ENCODE assay signal across 15 mouse cellular contexts in the genomic region with DNA sequence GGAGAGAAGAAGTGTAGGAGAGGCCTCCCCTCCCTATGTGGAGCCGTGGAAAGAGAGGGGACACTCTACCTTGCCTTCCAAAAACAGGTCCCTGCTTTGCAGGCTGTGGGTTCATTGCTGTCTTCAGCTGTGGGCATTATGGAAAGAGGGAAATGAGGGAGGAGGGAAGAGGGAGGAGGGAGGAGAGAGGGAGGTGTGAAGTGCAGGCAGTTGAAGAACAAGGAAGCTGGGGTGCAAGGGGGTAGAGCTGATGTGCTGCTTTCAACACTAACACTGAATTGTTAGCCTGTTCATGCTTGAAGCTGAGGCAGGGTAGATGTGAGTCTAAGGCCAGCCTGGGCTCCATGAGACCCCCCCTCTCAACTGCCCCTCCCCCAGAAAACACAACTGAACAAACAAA. TPM values are rescaled to one million over a fixed set of nuclear protein-coding genes. Genes with fewer than 3 reads are reported as not detected.
DNase-seq lines count a peak whose midpoint lies in the region; ATAC-seq and TF ChIP-seq lines count a peak whose summit lies in the region.
"Had no signal": no experiment of that assay in that cellular context is flagged by ENCODE, and none has a peak within 500 bp of the region (broad histone marks: within the 10 kb centered on the region; RNA-seq: fewer than 3 reads in every experiment).

No protein-coding gene starts in this region.

- H3K27me3 ChIP-seq in forebrain, embryonic 12.5 days = no peaks in the 10 kb centered on the region
- H3K27me3 ChIP-seq in hindbrain, embryonic 14.5 days (ENCODE audit: control insufficient read depth, insufficient read depth, low read length) = no peaks in the 10 kb centered on the region
- no peaks in the 10 kb centered on the region for H3K27me3 ChIP-seq in midbrain, embryonic 16.5 days (ENCODE audit: control insufficient read depth, insufficient read depth, low read depth, low read length)
- H3K27me3 ChIP-seq: intestine, embryonic 15.5 days had no signal

- H3K9me3 ChIP-seq in forebrain, embryonic 12.5 days = no peaks in the 10 kb centered on the region
- no peaks in the 10 kb centered on the region for H3K9me3 ChIP-seq in hindbrain, embryonic 14.5 days (ENCODE audit: control insufficient read depth, low read length)
- no peaks in the 10 kb centered on the region for H3K9me3 ChIP-seq in midbrain, embryonic 16.5 days (replicated peaks; ENCODE audit: control insufficient read depth, low read length, poor library complexity, severe bottlenecking)
- H3K9me3 ChIP-seq: intestine, embryonic 15.5 days had no signal

- 0 out of 2 replicates have a peak overlapping the region, but pooled peaks have one; percentile 21 for H3K9ac ChIP-seq in forebrain, embryonic 12.5 days
- no peak overlapping the region for H3K9ac ChIP-seq in hindbrain, embryonic 14.5 days
- no peak overlapping the region; the same call in 1 of the 2 replicates for H3K9ac ChIP-seq in midbrain, embryonic 16.5 days (ENCODE audit: low read depth, low read length)
- H3K9ac ChIP-seq: intestine, embryonic 15.5 days had no signal

- no peak for TF ChIP-seq POLR2A in brain, embryonic 14.5 days (IDR thresholded peaks at IDR 0.05; ENCODE audit: borderline replicate concordance, extremely low read depth, insufficient read depth, insufficient read length, poor library complexity, severe bottlenecking)

- peak overlapping the region; percentile 95 for H3K27ac ChIP-seq in forebrain, embryonic 12.5 days
- peak overlapping the region; percentile 97 for H3K27ac ChIP-seq in hindbrain, embryonic 14.5 days
- peak overlapping the region; percentile 95 for H3K27ac ChIP-seq in midbrain, embryonic 16.5 days (ENCODE audit: low read length)
- H3K27ac ChIP-seq: intestine, embryonic 15.5 days had no signal

- TF ChIP-seq CTCF in brain, embryonic 14.5 days (IDR thresholded peaks at IDR 0.05; ENCODE audit: borderline replicate concordance, extremely low read depth, insufficient read depth, insufficient read length) = no peak

- no peak overlapping the region for H3K4me2 ChIP-seq in forebrain, embryonic 12.5 days
- H3K4me2 ChIP-seq in hindbrain, embryonic 14.5 days (replicated peaks) = peak overlapping the region; percentile 38; the same call in 1 of the 2 replicates
- H3K4me2 ChIP-seq in midbrain, embryonic 16.5 days (ENCODE audit: low read length) = peak overlapping the region; percentile 55
- H3K4me2 ChIP-seq: intestine, embryonic 15.5 days had no signal

- no peaks in the 10 kb centered on the region for H3K36me3 ChIP-seq in forebrain, embryonic 12.5 days (replicated peaks)
- H3K36me3 ChIP-seq in hindbrain, embryonic 14.5 days (replicated peaks; ENCODE audit: control insufficient read depth, insufficient read depth) = no peaks in the 10 kb centered on the region
- H3K36me3 ChIP-seq in midbrain, embryonic 16.5 days (ENCODE audit: control insufficient read depth, insufficient read depth, low read length) = no peaks in the 10 kb centered on the region
- H3K36me3 ChIP-seq: intestine, embryonic 15.5 days had no signal

- WGBS in forebrain, embryonic 12.5 days = 72% methylated on average over 1 of the region's 1 CpGs
- WGBS in hindbrain, embryonic 14.5 days = 71% methylated on average over 1 of the region's 1 CpGs
- WGBS in midbrain, embryonic 16.5 days = 73% methylated on average over 1 of the region's 1 CpGs

- no peak for ATAC-seq in forebrain, embryonic 12.5 days (ENCODE audit: low FRiP score)
- ATAC-seq in hindbrain, embryonic 14.5 days (ENCODE audit: low FRiP score) = no peak
- ATAC-seq in midbrain, embryonic 16.5 days = no peak
- ATAC-seq: intestine, embryonic 15.5 days had no signal

- no peak overlapping the region for H3K4me3 ChIP-seq in forebrain, embryonic 12.5 days (replicated peaks)
- no peak overlapping the region for H3K4me3 ChIP-seq in hindbrain, embryonic 14.5 days (replicated peaks; ENCODE audit: low read length)
- H3K4me3 ChIP-seq in midbrain, embryonic 16.5 days (ENCODE audit: low read depth, low read length) = no peak overlapping the region
- H3K4me3 ChIP-seq: intestine, embryonic 15.5 days; left cerebral cortex, adult 2 months had no signal

- peaks cover 34% of the 10 kb centered on the region for H3K4me1 ChIP-seq in forebrain, embryonic 12.5 days
- peaks cover 30% of the 10 kb centered on the region for H3K4me1 ChIP-seq in hindbrain, embryonic 14.5 days (replicated peaks; ENCODE audit: control insufficient read depth, insufficient read depth, low read length)
- H3K4me1 ChIP-seq in midbrain, embryonic 16.5 days (ENCODE audit: control insufficient read depth, insufficient read depth, low read length) = peaks cover 32% of the 10 kb centered on the region

- peak; percentile 53 for DNase-seq in brain, embryonic 14.5 days (ENCODE audit: low read depth)
- DNase-seq in hindbrain, embryonic 14.5 days (ENCODE audit: low spot score) = no peak
- no peak for DNase-seq in layer of hippocampus, postnatal 36 days
- no peak for DNase-seq in adipocyte (ENCODE audit: low spot score)
- no peak for DNase-seq in cerebellum, adult 18-20 months
- DNase-seq: adrenal gland, postnatal 14 days; cerebellum, adult 11 months; kidney, postnatal 10 days had no signal

RNA-seq across cellular contexts. Expression of gene Sh2d6, which starts 2.7 kb away (rescaled TPM):
- 1.2 and 1.5 TPM in 2 replicates for polyA plus RNA-seq in brain, embryonic 14.5 days (2012; rRNA removed)
- 0.40 and 0.47 TPM in 2 replicates for polyA plus RNA-seq in forebrain, embryonic 12.5 days (2016; fragmentation: Nextera tagmentation; extraction: Ambion mirVana)
- 0.24 and 0.82 TPM in 2 replicates for polyA plus RNA-seq in hindbrain, embryonic 14.5 days (2014; fragmentation: Nextera tagmentation; extraction: Ambion mirVana)
- 0.65 and 0.84 TPM in 2 replicates for polyA plus RNA-seq in midbrain, embryonic 16.5 days (2015; fragmentation: Nextera tagmentation; extraction: Ambion mirVana)
- total RNA-seq in layer of hippocampus, postnatal 36 days (2021) = under 1 TPM; 0.40 to 0.45 TPM
- total RNA-seq: liver, adult 2 months had no signal
- polyA plus RNA-seq: heart, embryonic 16.5 days; liver, adult 2 months; lung, embryonic 16.5 days had no signal

RNA-seq across cellular contexts. Expression of gene Capg, which starts 25.3 kb away (rescaled TPM):
- 3.4 and 5.3 TPM in 2 replicates for polyA plus RNA-seq in brain, embryonic 14.5 days (2012; rRNA removed)
- 4.1 and 5.4 TPM in 2 replicates for polyA plus RNA-seq in forebrain, embryonic 12.5 days (2016; fragmentation: Nextera tagmentation; extraction: Ambion mirVana)
- polyA plus RNA-seq in hindbrain, embryonic 14.5 days (2014; fragmentation: Nextera tagmentation; extraction: Ambion mirVana) = 8.1 and 10.3 TPM in 2 replicates
- 5.9 and 6.8 TPM in 2 replicates for polyA plus RNA-seq in midbrain, embryonic 16.5 days (2015; fragmentation: Nextera tagmentation; extraction: Ambion mirVana)
- total RNA-seq in layer of hippocampus, postnatal 36 days (2021) = 1 to 10 TPM; 2.3 to 2.9 TPM
